Mouse (Mus musculus) right cerebral cortex, postnatal 25 days (tissue): ENCODE measurements at regions not wholly inside any gene's neighbourhood (a gene's known extent, or its start where the extent isn't known, plus 50 kb on each side); places are given as distances from the start of the nearest gene placed in this dataset.
A peak's percentile ranks its signal among the peaks of the same experiment; 100 is the strongest.

Source experiments
- DNase-seq: peaks from one replicate; pipeline ENCODE4 v3.0.0; 2022

GRCm38 (mm10) chr13:83880772-83881171, 341.3 kb upstream of the Tmem161b start:
- no peak for DNase-seq

GRCm38 (mm10) chr13:83882839-83883238, 339.3 kb upstream of the Tmem161b start:
- no peak for DNase-seq

GRCm38 (mm10) chr13:83883821-83884220, 338.3 kb upstream of the Tmem161b start:
- no peak for DNase-seq

- DNase-seq: no peak
These were observed 337.9 kb upstream of the Tmem161b start for GRCm38 (mm10) chr13:83884226-83884625.

GRCm38 (mm10) chr13:83884766-83885543, 337.1 kb upstream of the Tmem161b start:
- no peak for DNase-seq

- no peak for DNase-seq
These were observed 336.4 kb upstream of the Tmem161b start for GRCm38 (mm10) chr13:83885729-83886128.

GRCm38 (mm10) chr13:83914697-83915096, 307.4 kb upstream of the Tmem161b start:
- no peak for DNase-seq

- no peak for DNase-seq
These were observed 289.3 kb upstream of the Tmem161b start for GRCm38 (mm10) chr13:83932761-83933160.

GRCm38 (mm10) chr13:83946495-83946894, 275.6 kb upstream of the Tmem161b start:
- DNase-seq: no peak

- DNase-seq: no peak
These were observed 270.9 kb upstream of the Tmem161b start for GRCm38 (mm10) chr13:83951163-83951562.

GRCm38 (mm10) chr13:83951808-83952207, 270.3 kb upstream of the Tmem161b start:
- DNase-seq: no peak

- no peak for DNase-seq
These were observed 269.7 kb upstream of the Tmem161b start for GRCm38 (mm10) chr13:83952353-83952752.

- DNase-seq: no peak
These were observed 269.2 kb upstream of the Tmem161b start for GRCm38 (mm10) chr13:83952862-83953261.

- DNase-seq: no peak
These were observed 266.4 kb upstream of the Tmem161b start for GRCm38 (mm10) chr13:83955701-83956100.

- DNase-seq: no peak
These were observed 243.6 kb upstream of the Tmem161b start for GRCm38 (mm10) chr13:83978541-83978940.

GRCm38 (mm10) chr13:83979535-83979934, 242.6 kb upstream of the Tmem161b start:
- DNase-seq: no peak

- DNase-seq: peak; percentile 23
These were observed 237.3 kb upstream of the Tmem161b start for GRCm38 (mm10) chr13:83984651-83985331.

GRCm38 (mm10) chr13:83987746-83988423, 234.2 kb upstream of the Tmem161b start:
- DNase-seq: peak; percentile 78

- no peak for DNase-seq
These were observed 233.6 kb upstream of the Tmem161b start for GRCm38 (mm10) chr13:83988517-83988916.

GRCm38 (mm10) chr13:83997599-83998369, 224.3 kb upstream of the Tmem161b start:
- no peak for DNase-seq

- DNase-seq: no peak
These were observed 200.3 kb upstream of the Tmem161b start for GRCm38 (mm10) chr13:84021771-84022170.

- DNase-seq: no peak
These were observed 199.1 kb upstream of the Tmem161b start for GRCm38 (mm10) chr13:84023021-84023420.

- DNase-seq: no peak
These were observed 198.5 kb upstream of the Tmem161b start for GRCm38 (mm10) chr13:84023637-84024036.
